Mouse (Mus musculus) bone marrow, adult 2 months (tissue): ENCODE results near the gene Dhrs7b.

ENCODE experiments used
- CTCF ChIP-seq: fragments of 200-500 bp; IDR thresholded peaks from 2 replicates; pipeline ENCODE4 v1.5.1; 2011; ENCODE audit warnings: low read length, control low read depth; ENCODE audit not compliant: control insufficient read depth, insufficient read depth
- POLR2A ChIP-seq: fragments of 200-500 bp; IDR thresholded peaks from 2 replicates; pipeline ENCODE4 v1.6.1; 2011; ENCODE audit warnings: low read depth, mild to moderate bottlenecking, control low read depth, low read length, borderline replicate concordance; ENCODE audit not compliant: control insufficient read depth

DNA sequence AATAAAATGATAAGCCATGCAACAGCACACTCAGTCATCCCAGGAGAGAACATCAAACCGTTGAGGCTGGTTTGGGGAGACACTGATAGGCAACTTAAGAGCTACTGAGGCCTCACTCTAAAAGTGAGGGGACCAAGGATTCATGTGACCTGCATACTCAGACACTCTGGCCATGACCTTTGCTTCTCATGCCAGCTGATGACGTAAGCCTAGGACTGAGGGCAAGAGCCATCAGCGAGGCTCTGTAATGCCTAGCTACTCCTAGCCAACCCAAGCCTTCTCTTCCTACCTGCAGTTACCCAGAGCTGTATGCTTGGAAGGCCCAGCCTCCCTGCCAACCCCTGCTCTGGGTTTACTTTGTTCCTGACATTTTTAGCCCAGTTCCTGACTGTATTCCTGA lies 31.6 kb downstream of the Dhrs7b start:
- TF ChIP-seq CTCF (no peak), POLR2A (no peak)
